Mouse (Mus musculus) gastrocnemius, adult 8-10 months (tissue): Measurements from ENCODE around the gene Utrn. TPM values are rescaled to one million over a fixed set of nuclear protein-coding genes. Genes with fewer than 3 reads are reported as not detected.

ENCODE experiments used
- DNase-seq, 2 experiments: peaks; one replicate each; pipeline ENCODE4 v3.0.0; 2022; ENCODE audit warnings: low spot score in 2 of 2
- total RNA-seq, 4 experiments: library from RNA; stranded (reverse); gene quantifications; 2 replicates each; pipeline ENCODE4 v1.2.4; 2022

Utrn gene
- total RNA-seq, 4 experiments from 2014 or later, result 17.2 to 23.0 (median 20.2) TPM

DNA sequence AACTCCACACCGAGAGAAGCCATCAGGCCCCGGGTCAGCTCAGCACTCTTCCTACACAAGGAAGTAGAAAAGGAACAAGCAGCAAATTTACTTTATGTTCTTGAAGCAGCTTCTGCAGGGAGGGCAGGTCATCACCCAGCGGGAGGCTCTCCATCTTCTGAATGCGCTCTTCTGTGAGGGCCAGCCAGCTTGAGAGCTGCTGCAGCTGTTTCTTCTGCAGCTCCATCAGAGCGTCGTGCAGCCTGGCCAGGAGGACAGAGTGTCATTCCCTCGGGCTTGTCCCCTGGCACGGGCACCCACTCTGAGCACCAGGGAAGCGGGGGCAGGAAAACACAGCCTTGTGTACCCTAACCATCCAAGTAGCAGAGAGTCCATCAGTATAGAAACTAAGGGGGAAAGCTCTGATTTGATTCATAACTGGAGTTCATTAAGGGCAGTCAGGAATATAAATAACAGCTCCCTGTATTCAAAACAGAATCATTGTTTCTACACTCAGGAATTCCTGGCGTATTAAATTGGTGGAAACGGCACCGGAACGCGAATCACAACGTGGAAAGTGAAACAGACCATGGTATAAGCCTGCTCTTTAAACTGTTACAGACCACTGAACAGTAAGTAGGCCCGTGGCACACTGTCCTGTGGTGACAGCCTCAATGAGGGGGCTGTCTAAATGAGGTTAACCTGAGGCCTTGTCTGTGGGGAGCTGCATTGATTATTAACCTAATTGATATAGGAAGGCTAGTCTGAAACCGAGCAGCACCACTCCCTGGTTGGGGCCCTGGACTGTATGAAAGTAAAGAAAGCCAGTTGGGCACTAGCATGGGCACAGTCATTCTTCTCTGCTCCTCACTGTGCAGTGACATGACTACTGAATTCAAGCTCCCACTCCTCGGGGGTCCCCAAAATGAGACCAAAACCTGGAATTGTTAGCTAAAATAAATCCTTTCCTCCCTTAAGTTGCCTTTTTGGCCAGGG, 132.0 kb downstream of the Utrn start:
- DNase-seq, result no peak

DNA sequence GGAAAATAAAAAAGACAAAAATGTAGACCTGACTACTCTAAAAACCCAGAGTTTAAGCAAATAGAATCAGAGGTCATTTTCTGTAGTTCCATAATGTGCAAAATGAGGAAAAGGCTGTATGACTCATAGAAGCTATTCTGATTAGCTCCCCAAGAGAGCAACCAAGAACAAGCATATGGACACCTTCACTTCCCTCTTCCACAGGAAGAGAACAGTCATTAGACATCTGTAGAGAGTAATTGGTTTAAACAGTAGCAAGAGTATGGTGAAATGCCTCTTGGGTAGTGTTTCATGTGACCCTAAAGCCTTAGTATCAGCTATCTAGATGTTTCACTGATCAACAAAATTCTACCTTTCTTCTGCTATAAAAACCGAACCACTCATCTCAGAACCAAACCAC, 133.5 kb downstream of the Utrn start:
- DNase-seq, result no peak

DNA sequence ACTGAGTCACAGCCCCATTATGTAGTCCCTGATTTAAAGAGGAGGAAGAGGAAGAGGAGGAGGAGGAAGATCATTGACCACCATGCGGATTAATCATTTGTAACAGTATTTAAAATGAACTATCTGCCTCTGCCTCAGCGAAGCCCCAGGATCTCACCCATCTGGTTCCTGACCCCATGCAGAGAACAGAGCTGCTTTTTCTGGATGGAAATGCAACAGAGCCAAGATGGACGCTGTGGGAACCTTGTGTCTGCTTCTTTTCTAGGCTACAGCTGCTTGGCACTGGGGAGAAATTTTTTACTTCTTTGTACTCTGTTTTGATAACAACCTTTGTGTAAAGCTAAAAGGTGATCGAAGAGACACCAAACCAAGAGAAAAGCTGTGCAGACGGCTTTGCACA, 137.7 kb downstream of the Utrn start:
- DNase-seq, result no peak

DNA sequence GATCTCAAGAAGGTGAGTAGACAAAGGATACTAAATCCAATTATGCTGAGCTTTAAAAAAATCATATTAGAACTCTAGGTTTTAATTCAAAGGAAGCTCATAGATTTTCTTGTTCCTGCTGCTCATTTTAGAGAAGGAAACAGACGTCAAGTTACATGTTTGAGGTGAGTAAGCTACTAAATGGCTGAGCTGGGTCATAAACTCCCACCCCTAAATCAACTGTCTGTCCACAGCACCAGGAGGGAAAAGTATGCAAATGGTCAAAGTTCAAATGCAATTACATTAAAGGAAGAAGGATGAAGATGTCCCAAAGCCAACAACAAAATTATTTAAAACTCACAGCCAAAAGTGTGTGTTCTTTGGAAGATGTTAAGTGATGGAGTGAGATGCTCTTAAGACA, 139.5 kb downstream of the Utrn start:
- DNase-seq, result no peak

DNA sequence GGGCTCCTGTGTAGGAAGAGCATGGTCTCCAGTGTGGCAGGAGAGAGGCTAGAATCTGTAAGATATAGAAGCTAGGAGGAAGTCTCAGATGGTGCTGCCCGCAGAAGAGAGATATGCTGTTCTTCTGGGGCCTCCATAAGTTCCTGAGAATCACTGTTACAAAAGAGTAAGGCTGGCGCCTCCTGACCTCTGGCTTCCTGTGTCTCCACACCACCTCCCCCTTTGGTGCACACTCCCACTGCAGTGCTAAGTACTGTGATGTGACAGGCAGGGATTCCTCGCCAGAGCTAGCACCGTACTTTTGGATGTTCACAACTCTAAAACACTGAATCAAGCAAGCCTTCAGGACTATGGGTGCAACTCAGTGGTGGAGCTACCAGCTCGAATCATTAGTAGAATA, 140.1 kb downstream of the Utrn start:
- no peak for DNase-seq

DNA sequence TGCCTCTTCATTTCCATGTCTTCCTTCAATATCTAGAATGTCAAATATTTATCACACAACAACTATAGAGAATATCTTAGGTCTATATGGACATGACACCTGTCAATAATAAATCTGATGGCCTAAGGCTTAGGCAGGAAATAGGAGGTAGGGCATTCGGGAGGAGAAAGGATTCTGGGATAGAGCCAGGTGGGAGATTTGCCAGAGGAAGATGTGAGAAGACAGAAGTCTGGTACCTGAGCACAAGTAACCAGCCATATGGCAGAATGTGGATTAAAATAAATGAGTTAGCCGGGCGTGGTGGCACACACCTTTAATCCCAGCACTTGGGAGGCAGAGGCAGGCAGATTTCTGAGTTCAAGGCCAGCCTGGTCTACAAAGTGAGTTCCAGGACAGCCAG, 141.3 kb downstream of the Utrn start:
- no peak for DNase-seq

DNA sequence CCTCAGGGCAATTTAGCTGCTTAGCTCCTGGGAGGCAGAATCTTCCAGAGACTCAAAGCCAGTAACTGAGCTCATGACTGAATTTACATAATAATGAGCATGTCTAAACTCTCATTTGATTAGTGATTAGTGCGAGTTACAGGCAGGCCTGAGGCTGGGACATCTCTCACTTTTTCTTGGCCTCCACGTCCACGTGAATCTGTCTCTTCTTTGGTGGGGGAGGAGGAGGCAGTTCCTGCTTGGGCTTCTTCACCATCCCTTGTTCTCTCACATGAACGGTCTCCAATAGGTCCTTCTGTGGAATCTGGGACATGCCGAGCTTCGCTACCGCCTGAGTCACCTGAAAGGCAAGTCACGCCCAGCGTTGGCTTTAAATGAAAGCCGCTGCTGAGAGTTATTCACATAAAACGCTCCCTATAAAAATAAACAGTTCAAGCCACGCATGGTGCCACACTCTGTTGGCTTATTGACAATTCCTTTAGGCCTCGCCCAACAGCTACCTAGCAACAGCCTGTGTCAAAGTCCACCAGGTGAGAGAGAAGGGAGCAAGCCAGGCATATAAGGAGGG, 143.0 kb downstream of the Utrn start:
- no peak for DNase-seq

DNA sequence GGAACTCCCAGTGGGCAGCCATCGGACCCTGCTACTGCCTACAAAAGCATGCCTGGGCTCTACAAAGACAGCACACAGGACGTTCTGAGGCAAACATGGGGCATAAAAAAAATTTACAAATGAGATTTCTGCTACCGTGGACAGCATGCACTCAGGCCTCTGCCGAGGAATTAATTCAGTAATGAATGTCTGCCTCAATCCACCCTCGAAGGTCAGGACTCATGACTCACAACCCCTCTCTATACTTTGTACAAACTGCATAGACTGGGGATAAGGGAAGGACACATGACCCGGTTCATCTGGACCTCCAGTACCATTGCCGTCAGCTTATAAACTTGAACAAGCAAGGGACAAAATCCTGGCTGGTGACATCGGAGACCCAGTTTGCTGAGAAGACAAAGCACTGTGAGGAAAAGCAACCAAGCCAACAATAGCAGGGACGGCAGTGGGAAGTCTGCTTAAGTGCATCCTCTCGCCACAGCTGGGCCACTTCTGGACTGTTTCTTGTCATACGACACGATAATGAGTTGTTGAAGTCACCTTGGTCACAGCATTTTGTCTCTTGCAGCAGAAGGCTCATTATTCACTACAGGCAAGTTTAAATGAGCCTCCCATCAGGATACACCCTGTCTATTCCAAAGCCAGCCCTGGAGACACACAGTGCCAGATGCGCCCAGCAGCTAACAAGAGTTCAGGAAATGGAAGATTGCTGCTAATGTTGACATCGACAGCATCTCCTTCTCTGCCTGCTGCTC, 144.7 kb downstream of the Utrn start:
- no peak for DNase-seq

DNA sequence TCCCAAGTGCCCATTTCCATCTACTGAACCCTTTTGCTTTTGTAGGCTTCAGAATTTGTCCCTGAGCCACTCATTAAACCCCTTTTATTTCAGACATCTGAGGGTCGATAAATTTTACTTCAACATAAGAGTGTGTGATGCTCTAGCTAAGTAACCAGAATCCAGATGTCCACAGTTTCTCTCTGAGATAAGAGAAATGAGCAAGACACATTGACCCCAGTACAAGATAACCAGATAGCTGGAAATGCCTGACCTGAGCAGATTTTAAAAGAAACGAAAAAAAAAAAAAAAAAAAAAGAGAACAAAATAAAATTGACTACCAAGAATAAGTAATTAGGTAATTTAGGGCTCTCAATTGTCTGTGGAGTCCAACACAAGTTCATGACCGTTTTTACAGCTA, 145.9 kb downstream of the Utrn start:
- DNase-seq, result no peak

DNA sequence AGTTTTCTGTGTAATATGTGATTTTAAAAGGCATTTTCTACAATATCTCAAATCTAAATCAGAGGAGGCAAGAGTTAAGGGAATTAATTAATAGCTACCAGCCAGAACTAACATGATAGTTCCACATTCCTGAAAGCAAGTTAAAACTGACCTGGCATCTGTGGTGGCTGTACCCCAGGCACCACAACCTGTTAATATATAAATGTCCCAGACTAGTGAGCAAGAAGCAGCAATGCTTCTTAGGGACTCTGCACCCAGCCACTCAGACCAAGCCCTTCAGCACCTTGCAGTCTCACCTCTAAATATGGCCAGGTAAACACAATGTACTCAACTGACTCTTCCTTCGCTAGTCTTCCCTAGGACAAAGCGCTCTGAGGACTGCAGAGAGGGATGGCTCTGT, 147.1 kb downstream of the Utrn start:
- DNase-seq, result no peak

DNA sequence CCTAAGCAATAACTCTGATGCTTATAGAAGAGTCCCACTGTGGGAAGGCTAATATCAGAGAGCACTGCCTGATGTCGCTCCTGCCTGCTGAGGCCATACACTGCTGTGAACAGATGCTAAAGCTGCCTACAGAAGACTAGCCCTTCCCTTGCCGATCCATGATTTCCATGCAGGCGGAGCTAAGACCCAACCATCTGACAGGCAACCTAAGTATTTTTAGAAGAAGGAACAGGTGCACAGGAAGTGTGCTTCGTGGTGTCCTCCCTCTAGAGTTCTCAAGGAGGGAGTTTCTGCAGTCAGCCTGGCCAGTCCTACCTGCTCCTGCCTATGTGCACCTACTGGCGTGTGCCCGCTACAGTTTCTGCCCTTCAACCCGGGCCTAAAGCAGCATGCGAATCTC, 150.8 kb downstream of the Utrn start:
- DNase-seq, result no peak

DNA sequence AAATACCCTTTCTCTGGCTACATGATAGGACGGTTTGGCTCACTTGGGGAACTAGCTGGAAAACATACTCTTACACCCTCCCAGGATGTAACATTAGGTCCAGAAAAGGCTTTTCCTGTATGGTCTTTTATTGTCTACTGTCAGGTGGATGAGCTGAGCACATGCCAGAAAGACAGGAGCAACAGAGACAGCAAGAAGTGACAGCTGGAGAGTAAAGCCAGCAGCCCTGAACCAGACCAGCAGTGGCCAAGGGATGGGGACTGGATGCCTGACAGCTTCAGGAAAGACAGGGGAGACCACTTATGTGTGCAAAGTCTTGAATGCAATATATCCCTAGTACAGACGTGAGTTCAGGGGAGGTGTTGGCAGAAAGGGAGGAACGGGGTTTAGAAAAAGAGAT, 151.8 kb downstream of the Utrn start:
- DNase-seq, result no peak

DNA sequence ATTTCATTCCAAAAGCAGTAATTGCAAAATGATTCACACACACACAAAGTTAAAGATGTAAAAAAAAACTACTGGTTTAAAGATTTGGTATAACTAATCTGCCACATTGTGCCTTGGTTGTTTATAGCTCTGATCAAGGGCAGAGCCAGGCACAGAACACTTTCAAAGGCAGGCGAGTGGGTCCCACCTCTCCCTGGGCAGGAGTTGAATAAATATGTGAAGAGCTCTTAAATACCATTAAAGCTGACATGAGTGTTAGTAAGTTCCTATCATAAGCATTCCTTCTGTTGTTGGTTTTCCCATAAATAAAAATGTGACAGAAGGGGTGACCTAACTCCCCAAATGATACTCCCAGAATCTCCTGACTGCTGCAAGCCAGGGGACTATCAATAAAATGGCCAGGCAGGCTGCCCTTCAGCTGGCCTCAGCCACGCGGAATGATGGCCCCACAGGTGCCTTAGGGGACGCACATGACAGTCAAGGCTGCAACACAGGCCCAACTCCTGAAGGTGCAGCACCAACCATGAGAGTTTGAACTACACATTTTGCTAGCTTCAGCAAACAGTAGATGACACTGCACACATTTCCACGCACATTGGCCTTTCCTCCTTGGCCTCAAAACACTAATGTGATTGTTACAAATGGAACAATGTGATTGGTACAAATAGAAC, 152.4 kb downstream of the Utrn start:
- no peak for DNase-seq

DNA sequence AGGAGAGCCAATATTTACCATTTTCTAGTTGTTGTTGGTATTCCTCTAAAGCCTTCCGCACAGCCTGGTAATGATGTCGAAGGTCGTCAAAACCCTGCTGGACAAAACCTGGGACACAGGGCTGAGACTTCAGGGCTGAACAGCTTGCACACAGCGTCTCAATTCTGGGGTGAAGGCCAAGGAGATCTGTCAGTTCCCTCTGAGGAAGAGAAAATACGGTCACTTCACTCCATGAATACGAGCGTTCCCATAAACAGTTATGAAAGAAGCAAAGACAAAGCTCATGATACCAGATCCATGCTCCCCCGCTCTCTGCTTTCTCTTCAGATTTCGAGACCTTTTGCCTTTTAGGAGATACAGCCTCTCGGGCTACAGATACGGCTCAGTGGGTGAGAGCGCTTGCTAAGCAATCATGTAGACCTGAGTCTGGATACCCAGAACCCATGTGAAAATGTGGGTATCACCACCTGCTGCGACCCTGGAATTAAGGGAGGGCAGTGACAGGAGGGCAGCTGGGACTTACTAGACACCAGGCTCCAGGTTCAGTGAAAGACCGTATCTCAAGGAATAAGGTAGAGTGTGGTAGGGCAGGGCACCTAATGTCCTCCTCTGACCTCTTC, 155.8 kb downstream of the Utrn start:
- DNase-seq, result no peak

DNA sequence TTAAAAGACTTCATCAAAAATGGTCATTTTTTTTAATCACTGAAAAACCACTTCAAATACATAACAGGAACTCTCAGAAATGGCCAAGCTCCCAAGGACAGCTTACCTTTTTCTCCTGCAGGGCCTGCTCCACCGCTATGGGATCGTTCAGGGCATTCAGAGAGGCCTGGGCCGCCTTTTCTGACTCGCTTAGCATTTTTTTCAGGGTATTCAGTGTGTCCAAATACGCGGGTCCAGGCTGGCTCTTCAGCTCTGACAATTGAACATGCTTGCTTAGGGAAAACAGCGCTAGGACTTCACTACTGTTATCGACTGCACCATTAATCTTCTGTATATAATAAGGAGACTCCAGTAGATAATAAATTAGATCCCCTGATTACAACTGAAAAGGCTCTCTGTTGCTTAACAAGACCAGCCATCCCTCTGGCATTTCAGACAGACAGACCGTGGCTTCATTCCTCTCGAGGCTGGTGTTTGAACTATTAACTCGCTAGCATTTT, 157.8 kb downstream of the Utrn start:
- DNase-seq, result no peak

DNA sequence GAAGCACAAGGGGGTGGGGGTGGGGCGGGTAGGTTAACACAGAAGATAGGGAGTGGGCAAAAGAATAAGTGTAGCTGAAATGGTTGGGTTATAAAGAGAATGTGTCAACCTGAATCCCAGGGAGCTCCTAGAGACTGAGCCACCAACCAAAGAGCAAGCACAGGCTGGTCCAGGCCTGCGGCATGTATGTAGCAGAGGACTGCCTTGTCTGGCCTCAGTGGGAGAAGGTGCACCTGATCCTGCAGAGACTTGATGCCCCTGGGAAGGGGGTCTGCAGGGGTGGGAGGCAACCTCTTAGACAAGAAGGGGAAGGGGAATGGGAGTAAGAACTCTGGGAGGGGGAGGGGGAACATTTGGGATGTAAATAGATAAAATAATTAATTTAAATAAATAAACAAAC, 162.6 kb downstream of the Utrn start:
- DNase-seq, result no peak

DNA sequence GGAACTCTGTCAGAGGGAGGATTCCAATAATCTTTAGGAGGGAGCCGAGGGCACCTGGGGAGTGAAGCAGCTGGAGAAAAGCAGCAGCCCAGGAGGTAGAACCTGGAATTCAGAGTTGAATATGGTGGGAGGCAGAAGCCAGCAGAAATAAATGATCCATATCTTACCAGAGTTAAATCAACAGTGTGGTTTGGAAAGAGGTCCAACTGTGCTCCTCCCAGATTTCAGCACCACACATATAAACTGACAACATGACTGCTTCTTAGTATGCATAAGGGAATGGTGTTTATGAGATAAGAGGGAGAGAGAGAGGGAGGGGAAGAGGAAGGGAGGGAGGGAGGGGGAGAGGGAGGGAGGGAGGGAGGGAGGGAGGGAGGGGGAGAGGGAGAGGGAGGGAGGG, 163.2 kb downstream of the Utrn start:
- DNase-seq, result no peak

DNA sequence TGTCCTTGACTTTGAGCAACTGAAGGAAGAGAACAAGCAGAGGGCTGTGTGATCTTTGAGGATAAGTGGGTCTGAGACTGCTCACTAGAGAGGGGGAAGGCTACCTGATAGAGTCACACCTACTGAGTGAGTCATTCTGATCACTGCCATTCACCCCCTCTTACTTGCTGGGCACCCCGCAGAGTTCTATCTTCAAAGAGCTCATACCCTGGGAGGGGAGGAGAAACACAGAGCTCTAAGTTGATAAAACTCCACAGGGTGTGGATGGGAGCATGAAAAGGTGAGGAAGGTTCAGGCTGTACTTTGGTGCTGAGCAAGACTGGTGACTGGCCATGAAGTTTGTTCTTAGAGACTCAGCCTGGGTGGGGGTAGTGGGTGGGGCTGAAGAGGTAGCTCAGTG, 164.9 kb downstream of the Utrn start:
- no peak for DNase-seq

DNA sequence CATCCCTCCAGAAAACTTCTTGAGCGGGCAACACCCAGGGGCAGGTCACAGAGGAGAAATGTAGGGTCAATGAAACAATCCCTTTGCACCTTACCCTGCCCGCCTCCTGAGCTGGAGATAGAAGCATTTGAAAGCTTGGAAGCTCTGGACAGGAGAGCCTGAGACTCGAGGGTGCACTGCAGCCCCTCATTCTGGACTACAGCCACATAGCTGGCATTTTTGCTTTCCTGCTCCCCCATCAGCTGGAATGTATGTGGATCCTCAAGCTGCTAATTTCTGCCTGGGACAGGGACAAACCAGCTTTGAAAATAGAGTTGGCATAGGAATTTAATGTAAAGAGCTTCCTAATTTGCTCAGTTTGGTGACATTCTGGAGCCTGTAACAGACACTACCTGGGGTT, 165.6 kb downstream of the Utrn start:
- no peak for DNase-seq

DNA sequence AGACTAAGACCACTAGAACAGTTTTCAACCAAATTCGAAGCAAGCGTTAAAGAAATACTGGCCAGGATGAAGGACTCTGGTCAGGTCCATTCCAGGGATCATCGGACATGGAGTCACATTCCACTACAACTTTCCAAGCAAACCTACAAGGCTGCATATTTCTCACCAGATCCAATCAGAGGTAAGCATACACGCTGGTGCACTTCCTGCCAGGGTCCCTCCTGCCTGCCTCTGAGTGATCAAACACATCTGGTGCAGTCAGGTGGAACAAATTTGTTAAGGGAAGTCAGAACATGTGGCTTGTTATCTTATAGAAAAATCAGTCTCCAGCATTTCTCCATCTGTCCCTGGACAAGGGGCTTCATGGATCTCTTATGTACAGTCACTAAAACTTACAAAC, 167.0 kb downstream of the Utrn start:
- DNase-seq, result no peak

DNA sequence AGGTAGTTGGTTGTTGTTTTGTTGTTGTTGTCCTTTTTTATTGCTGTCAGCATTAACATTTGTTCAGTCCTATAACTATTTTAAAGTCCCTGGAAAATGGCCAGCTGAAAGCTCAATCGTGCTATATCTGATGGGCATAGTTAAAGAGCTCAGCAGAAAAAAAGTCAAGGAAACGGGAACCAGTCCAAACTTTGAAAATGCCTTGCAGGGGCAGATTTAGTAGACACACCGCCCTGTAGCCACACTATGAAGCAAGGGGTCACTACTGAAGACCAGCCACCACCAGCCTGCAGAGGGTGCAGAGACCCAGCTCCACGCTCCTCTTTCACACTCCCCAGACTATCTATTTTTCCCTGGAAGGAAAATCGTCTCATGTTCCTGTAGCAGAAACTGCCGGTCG, 167.5 kb downstream of the Utrn start:
- no peak for DNase-seq
